Mouse (Mus musculus) hindbrain, embryonic 16.5 days (tissue): Measurements from ENCODE around the gene Crtac1. TPM values are rescaled to one million over a fixed set of nuclear protein-coding genes. Genes with fewer than 3 reads are reported as not detected.
A peak's percentile ranks its signal among the peaks of the same experiment; 100 is the strongest.

Source experiments
- ATAC-seq: fragments of 200-750 bp; cut with Nextera tagmentation; 2 replicates; pipeline ENCODE4 v1.8.0; 2017; ENCODE audit warnings: moderate TSS enrichment, moderate library complexity
- H3K27ac ChIP-seq: fragments of 300-500 bp; sonication (generic); 2 replicates; pipeline ENCODE4 v1.5.1; 2014; ENCODE audit warnings: low read depth, mild to moderate bottlenecking, control low read depth, low read length, moderate library complexity
- H3K27me3 ChIP-seq: fragments of 300-500 bp; sonication (generic); replicated peaks from 2 replicates; pipeline ENCODE4 v1.6.1; 2014; ENCODE audit warnings: low read length; ENCODE audit not compliant: control insufficient read depth, insufficient read depth
- H3K36me3 ChIP-seq: fragments of 300-500 bp; sonication (generic); 2 replicates; pipeline ENCODE4 v1.6.1; 2014; ENCODE audit warnings: mild to moderate bottlenecking, low read length, moderate library complexity, mixed read lengths; ENCODE audit not compliant: control insufficient read depth, insufficient read depth
- H3K4me1 ChIP-seq: fragments of 300-500 bp; sonication (generic); 2 replicates; pipeline ENCODE4 v1.6.1; 2014; ENCODE audit warnings: low read depth, low read length; ENCODE audit not compliant: control insufficient read depth, insufficient read depth
- H3K4me2 ChIP-seq: fragments of 300-500 bp; sonication (generic); 2 replicates; pipeline ENCODE4 v1.6.1; 2014; ENCODE audit warnings: mild to moderate bottlenecking, low read length, control low read depth, moderate library complexity
- H3K4me3 ChIP-seq: fragments of 300-500 bp; sonication (generic); 2 replicates; pipeline ENCODE4 v1.5.1; 2014; ENCODE audit warnings: mild to moderate bottlenecking, low read length, control low read depth, moderate library complexity
- H3K9ac ChIP-seq: fragments of 300-500 bp; sonication (generic); 2 replicates; pipeline ENCODE4 v1.6.1; 2014; ENCODE audit warnings: low read depth, mild to moderate bottlenecking, control low read depth, low read length, moderate library complexity
- H3K9me3 ChIP-seq: fragments of 300-500 bp; sonication (generic); 2 replicates; pipeline ENCODE4 v1.6.1; 2014; ENCODE audit warnings: mild to moderate bottlenecking, low read length, moderate library complexity; ENCODE audit not compliant: control insufficient read depth
- WGBS: fragments of 180-500 bp; shearing (Covaris S2); extraction: QIAGEN DNeasy Blood & Tissue Kit; methylation state at CpG from one replicate; pipeline ENCODE4 v1.1.7; 2014; 5-methylcytosine and 5-hydroxymethylcytosine counted together
- polyA plus RNA-seq: library from polyadenylated mRNA; unstranded; fragments of >200 nt; fragmentation: Nextera tagmentation; extraction: Ambion mirVana; gene quantifications from 2 replicates; pipeline ENCODE4 v1.2.1, GENCODE M21; 2015

Crtac1 gene
- polyA plus RNA-seq, 1 experiment from 2014 or later: 50.2 TPM

DNA sequence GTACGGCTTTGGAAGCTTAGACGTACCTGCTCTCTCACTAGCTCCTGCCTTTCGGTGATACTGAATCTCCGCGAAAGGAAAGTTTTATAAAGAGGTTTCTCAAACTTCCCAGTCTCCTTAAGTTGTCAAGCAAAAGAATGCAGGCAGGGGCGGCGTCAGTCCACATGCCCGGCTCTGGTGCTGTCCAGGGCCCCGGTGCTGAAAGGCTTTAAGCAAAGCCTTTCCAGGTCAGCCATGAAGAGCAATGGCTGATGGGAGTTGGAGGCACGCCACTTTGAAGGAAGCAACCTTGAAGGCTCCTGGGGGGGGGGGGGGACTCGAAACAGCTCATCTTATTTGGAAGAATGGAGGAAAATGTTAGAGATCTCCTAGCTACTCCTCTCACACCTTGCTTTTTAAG lies 34.3 kb downstream of the Crtac1 start:
- ATAC-seq: no peak

DNA sequence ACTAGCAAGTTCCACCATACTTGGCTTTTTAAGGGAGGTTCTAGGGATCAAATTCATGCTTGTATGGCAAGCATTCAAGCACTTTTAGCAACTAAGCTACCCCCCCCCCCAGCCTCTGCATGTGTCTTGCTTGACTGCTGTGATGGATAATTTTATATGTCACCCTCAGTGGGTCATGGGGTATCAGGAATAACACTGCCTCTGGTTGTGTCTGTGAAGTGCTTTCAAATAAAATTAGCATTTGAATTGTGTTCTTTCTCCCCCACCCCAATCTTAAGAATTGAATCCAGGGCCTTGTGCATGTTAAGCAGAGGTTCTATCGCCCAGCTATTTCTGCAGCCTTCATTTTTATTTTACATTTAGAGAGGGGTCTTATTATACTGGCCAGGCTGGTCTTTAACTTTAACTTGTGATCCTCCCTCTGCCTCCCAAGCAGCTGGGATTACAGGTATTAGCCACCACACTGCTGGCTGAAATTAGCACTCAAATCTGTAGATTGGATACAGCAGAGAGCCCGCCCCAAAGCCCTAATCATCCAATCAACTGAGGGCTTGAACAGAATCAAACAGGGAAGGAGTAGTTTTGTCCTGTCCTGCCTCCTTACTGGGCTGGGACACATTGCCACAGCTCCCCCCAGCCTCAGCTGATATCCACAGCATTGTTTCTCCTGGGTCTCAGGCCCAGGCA lies 36.6 kb downstream of the Crtac1 start:
- ATAC-seq: no peak

More for the DNA sequence above, 34.3 kb downstream of the Crtac1 start:
- Histone ChIP-seq H3K27ac (no peak overlapping the region), H3K4me3 (no peak overlapping the region), H3K9me3 (no peaks in the 10 kb centered on the region), H3K27me3 (no peaks in the 10 kb centered on the region), H3K4me2 (no peak overlapping the region), H3K9ac (no peak overlapping the region), H3K36me3 (no peaks in the 10 kb centered on the region), H3K4me1 (peaks cover 3% of the 10 kb centered on the region; the same call in 1 of the 2 replicates)
- 18% methylated on average over 11 of the region's 11 CpGs for WGBS

GRCm38 (mm10) chr19:42393920-42394319 lies 37.7 kb downstream of the Crtac1 start:
- Histone ChIP-seq H3K36me3 (no peaks in the 10 kb centered on the region), H3K4me1 (peaks cover 6% of the 10 kb centered on the region), H3K27me3 (no peaks in the 10 kb centered on the region), H3K4me2 (no peak overlapping the region), H3K9ac (no peak overlapping the region), H3K9me3 (no peaks in the 10 kb centered on the region), H3K4me3 (no peak overlapping the region), H3K27ac (no peak overlapping the region)
- 65% methylated on average over 4 of the region's 4 CpGs for WGBS
- ATAC-seq: peak; percentile 45; the same call in 1 of the 2 replicates

More for the DNA sequence above, 36.6 kb downstream of the Crtac1 start:
- H3K9me3 ChIP-seq: no peaks in the 10 kb centered on the region
- H3K4me1 ChIP-seq: peaks cover 6% of the 10 kb centered on the region
- no peaks in the 10 kb centered on the region for H3K27me3 ChIP-seq
- H3K9ac ChIP-seq: no peak overlapping the region
- WGBS: 47% methylated on average over 2 of the region's 2 CpGs
- no peak overlapping the region for H3K4me3 ChIP-seq
- H3K27ac ChIP-seq: no peak overlapping the region
- no peak overlapping the region for H3K4me2 ChIP-seq
- H3K36me3 ChIP-seq: no peaks in the 10 kb centered on the region

DNA sequence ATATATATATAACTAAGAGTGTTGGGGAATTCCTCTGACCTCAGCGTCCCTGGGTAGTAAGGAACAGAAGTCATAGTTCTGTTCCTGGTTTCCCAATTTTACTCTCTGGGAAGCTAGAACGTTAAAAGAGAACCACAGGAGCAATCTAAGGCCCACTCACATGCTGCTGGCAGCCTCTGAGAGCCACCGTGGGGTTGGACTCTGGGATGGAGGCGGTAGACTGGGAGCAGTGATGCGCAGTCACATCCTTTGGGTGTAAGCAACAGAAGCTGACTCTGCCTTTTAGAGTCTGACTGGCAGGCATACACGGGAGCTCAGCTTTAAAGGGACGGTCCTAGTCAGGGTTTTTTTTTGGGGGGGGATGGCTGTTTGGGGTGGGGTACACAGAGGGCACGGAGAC lies 39.5 kb downstream of the Crtac1 start:
- Histone ChIP-seq H3K27me3 (no peaks in the 10 kb centered on the region), H3K9me3 (no peaks in the 10 kb centered on the region), H3K9ac (no peak overlapping the region), H3K36me3 (no peaks in the 10 kb centered on the region), H3K4me2 (no peak overlapping the region), H3K4me1 (peaks cover 6% of the 10 kb centered on the region), H3K27ac (no peak overlapping the region), H3K4me3 (no peak overlapping the region)
- ATAC-seq: no peak
- WGBS: 87% methylated on average over 8 of the region's 8 CpGs

DNA sequence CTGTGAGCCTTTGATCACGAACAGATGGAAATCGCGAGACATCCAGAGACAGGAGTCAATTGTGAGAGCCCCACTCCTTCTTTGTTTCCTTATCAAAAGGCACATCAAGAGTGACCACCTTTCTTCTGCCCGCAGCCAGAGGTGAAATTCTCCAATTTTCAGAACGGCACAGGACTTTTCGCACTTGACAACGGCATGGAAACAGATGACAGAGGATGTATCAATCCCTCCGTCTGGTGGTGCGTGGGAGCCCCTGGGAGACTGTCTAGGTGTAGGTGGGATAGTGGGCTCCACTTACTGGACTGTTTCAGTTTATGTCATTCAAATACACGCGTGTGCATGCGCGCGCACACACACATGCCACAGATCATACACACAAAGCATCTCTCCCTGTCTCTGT lies 42.0 kb downstream of the Crtac1 start:
- Histone ChIP-seq H3K4me2 (no peak overlapping the region), H3K9me3 (no peaks in the 10 kb centered on the region), H3K36me3 (no peaks in the 10 kb centered on the region), H3K4me1 (peaks cover 17% of the 10 kb centered on the region), H3K9ac (no peak overlapping the region), H3K27me3 (no peaks in the 10 kb centered on the region; the same call in 1 of the 2 replicates), H3K27ac (no peak overlapping the region), H3K4me3 (no peak overlapping the region)
- 84% methylated on average over 14 of the region's 14 CpGs for WGBS
- no peak for ATAC-seq

DNA sequence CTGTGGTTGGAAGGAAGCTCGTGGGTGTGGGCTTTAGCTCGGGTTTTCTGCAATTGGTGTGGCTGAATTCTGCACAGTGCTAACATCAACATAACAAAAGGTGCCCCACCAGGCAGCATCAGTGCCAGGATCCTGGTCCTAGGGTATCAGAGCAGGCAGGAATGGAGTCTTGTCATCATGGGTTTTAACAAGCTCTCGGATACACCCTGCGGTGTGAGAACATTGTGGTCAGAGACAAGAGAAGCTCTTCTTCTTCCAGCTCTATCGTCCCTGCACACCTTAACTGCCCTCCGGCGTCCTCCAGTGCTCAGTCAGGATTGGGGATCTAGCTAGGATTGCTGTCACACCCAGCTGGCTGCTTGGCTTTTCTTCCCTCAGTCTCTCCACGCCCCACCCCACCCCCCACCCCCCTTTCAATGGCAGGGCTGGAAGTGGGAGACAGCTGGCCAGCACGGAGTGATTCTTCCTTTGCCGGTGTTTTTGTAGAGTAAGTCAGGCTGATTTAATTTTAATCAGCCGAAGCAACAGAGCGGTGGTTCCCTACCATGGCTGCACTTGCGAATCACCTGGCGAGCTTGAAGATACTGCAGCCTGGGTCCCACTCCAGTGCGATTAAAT lies 46.5 kb downstream of the Crtac1 start:
- ATAC-seq: peak; percentile 50
- H3K36me3 ChIP-seq: no peaks in the 10 kb centered on the region
- H3K4me2 ChIP-seq: peak overlapping the region; percentile 46
- no peaks in the 10 kb centered on the region; the same call in 1 of the 2 replicates for H3K27me3 ChIP-seq
- peaks cover 20% of the 10 kb centered on the region for H3K4me1 ChIP-seq
- peak overlapping the region; percentile 22; the same call in 1 of the 2 replicates for H3K9ac ChIP-seq
- H3K27ac ChIP-seq: peak overlapping the region; percentile 34
- H3K4me3 ChIP-seq: no peak overlapping the region; the same call in 1 of the 2 replicates
- 5% methylated on average over 15 of the region's 15 CpGs for WGBS
- H3K9me3 ChIP-seq: no peaks in the 10 kb centered on the region

DNA sequence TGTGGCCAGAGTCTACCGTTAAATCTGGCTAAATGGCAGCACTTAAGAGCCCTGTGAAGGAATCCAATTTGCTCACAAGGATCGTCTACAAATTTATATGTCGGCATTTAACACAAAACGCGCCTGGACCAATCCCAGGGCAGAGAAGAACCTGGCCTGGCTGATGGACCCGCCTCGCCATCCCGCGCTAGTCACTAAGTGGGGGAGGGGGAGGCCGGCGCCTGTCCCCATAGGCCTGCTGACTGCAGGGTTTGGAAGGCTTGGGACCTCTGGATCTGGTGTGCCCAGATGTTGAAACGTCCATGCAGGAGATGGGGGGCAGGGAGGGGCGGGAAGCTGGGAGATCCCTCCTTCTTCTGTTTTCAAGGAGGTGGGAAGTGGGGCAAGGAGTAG lies 50.6 kb downstream of the Crtac1 start:
- H3K27me3 ChIP-seq: no peaks in the 10 kb centered on the region; the same call in 1 of the 2 replicates
- H3K4me1 ChIP-seq: peaks cover 23% of the 10 kb centered on the region
- peak overlapping the region; percentile 53 for H3K9ac ChIP-seq
- WGBS: 3% methylated on average over 13 of the region's 13 CpGs
- no peaks in the 10 kb centered on the region for H3K9me3 ChIP-seq
- H3K36me3 ChIP-seq: no peaks in the 10 kb centered on the region
- H3K4me2 ChIP-seq: peak overlapping the region; percentile 48
- H3K27ac ChIP-seq: 0 out of 2 replicates have a peak overlapping the region, but pooled peaks have one; percentile 14
- ATAC-seq: no peak
- H3K4me3 ChIP-seq: no peak overlapping the region; the same call in 1 of the 2 replicates

GRCm38 (mm10) chr19:42380321-42380980 lies 51.1 kb downstream of the Crtac1 start:
- no peaks in the 10 kb centered on the region for H3K27me3 ChIP-seq
- H3K4me3 ChIP-seq: peak overlapping the region; percentile 11; the same call in 1 of the 2 replicates
- H3K9me3 ChIP-seq: no peaks in the 10 kb centered on the region
- peaks cover 19% of the 10 kb centered on the region for H3K4me1 ChIP-seq
- 2% methylated on average over 26 of the region's 26 CpGs for WGBS
- H3K4me2 ChIP-seq: peak overlapping the region; percentile 48
- ATAC-seq: peak; percentile 70
- no peaks in the 10 kb centered on the region for H3K36me3 ChIP-seq
- H3K9ac ChIP-seq: peak overlapping the region; percentile 53
- H3K27ac ChIP-seq: peak overlapping the region; percentile 14; the same call in 1 of the 2 replicates

GRCm38 (mm10) chr19:42379798-42380197 lies 51.8 kb downstream of the Crtac1 start:
- Histone ChIP-seq H3K4me2 (no peak overlapping the region), H3K9ac (0 out of 2 replicates have a peak overlapping the region, but pooled peaks have one; percentile 6), H3K9me3 (no peaks in the 10 kb centered on the region), H3K4me1 (peaks cover 13% of the 10 kb centered on the region), H3K36me3 (no peaks in the 10 kb centered on the region), H3K27me3 (no peaks in the 10 kb centered on the region), H3K27ac (no peak overlapping the region), H3K4me3 (no peak overlapping the region)
- no peak for ATAC-seq
- 41% methylated on average over 8 of the region's 8 CpGs for WGBS
